Mouse (Mus musculus) spleen, postnatal 10 days (tissue): ENCODE results near the gene Map3k10.
"Not testable (repeated sequence)": the region's sequence is repeated elsewhere in the genome, so short reads cannot be mapped to it uniquely, and the experiment has no call there.

ENCODE experiments used
- DNase-seq, 2 experiments: peaks; one replicate each; pipeline ENCODE4 v3.0.0; 2021 to 2022; ENCODE audit warnings: low spot score in 2 of 2

Gene Map3k10

DNA sequence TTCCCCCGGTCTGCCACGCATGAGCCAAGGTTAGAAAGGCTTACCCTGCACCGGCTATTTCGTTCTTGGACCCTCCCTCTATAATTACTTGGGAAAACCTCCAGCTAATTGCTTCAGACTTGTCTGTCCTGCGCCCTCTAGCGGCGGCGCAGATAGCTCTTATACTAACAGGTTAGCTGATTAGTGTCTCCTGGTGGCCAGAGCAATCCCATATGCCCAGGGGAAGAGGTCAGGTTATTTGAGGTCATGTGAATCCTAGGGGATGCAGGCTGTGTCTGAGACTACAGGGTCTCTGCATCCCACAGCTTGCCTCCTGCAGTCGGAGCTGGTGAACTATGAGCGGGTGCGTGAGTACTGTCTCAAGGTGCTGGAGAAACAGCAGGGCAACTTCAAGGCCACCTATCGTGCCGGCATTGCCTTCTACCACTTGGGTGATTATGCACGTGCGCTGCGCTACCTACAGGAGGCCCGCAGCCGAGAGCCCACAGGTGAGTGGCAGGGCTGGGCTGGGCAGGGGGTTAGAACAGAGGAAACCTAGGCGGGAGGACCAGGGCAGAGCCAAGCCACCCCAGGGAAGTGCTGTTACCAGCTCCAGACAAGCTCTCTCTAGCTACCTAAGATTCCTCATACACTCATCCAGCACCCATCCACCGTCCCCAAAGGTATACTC is 19.7 kb downstream of the Map3k10 start:
- peak in 1 of 2 experiments; percentile 60 for DNase-seq

DNA sequence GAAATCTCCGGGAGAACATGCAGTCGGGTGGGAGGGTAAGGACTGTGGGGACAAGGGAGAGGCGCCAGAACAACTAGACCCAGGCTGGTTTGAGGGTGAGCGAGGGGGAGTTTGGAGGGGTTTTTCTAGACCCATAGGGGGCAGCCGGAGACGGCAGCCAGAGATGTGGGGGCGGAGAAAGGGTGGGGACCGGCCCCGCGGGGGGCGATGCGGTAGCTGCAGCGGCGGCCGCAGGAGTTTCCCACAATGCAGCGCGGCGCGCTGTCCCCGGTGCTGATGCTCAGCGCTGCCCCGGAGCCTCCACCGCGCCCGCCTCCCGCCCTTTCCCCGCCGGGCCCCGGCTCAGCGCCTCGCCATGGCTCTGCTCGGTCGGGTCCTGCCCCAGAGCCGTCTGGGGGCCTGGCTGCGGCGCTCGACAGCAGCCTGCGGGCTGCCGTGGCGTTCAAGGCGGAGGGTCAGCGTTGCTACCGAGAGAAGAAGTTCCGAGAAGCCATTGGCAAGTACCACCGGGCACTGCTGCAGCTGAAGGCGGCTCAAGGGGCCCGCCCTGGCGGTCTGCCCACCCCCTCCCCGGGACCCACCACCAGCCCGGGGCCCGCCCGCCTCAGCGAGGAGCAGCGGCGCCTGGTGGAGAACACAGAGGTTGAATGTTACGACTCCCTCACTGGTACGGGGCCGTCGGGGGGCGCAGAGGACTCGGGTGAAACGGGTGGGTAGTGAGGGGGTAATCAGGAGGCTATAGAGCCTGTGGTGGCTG is 20.5 kb downstream of the Map3k10 start, which contains the start of gene Ttc9b:
Ttc9b (plus strand) TSS at position 235 of the 757 bp plus-strand sequence.
- peak in 1 of 2 experiments; percentile 59 for DNase-seq

- DNase-seq: peak; percentile 47 to 78
These were observed 23.4 kb downstream of the Map3k10 start for GRCm38 (mm10) chr7:27650949-27651348.

- DNase-seq: no peak
These were observed 24.7 kb downstream of the Map3k10 start for GRCm38 (mm10) chr7:27649723-27650122.

GRCm38 (mm10) chr7:27647281-27648002 is 27.0 kb downstream of the Map3k10 start:
- no peak for DNase-seq

DNA sequence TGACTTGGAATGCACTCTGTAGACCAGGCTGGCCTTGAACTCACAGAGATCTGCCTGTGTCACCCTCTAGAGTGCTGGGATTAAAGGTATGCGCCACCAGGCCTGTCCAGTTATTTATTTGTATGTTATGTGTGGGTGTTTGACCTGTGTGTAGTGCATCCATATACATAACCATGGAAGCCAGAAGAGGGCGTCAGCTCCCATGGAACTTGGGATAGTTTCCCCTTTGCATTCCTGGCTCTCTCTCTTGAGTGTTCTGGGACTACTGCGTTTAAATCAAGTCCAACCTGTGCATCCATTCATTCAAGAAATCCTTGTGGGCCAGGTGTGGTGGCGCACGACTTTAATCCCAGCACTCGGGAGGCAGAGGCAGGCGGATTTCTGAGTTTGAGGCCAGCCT is 27.9 kb downstream of the Map3k10 start:
- DNase-seq: no peak

GRCm38 (mm10) chr7:27644471-27644870 is 29.9 kb downstream of the Map3k10 start:
- no peak for DNase-seq

GRCm38 (mm10) chr7:27635094-27635493 is 39.3 kb downstream of the Map3k10 start:
- not testable (repeated sequence) for DNase-seq

GRCm38 (mm10) chr7:27634691-27635090 is 39.7 kb downstream of the Map3k10 start:
- DNase-seq: no peak

DNA sequence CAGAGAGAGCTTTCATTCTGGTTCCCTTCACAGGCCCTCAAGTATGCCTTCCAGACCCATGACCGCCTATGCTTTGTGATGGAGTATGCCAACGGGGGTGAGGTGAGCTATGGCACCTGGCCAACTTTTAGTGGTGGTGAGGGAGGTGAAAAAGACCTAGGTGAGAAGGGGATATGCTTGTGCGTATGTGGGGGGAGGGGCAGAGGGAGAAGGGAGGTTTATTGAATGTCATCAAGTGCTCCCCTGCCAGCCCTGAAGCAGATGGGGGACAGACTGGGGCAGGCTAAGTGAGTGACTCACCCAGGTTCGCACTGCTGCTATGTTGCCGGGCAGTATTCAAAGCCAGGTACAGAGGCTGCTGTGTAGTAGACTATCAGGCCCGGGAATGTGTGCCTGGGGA is 41.2 kb downstream of the Map3k10 start:
- no peak for DNase-seq

DNA sequence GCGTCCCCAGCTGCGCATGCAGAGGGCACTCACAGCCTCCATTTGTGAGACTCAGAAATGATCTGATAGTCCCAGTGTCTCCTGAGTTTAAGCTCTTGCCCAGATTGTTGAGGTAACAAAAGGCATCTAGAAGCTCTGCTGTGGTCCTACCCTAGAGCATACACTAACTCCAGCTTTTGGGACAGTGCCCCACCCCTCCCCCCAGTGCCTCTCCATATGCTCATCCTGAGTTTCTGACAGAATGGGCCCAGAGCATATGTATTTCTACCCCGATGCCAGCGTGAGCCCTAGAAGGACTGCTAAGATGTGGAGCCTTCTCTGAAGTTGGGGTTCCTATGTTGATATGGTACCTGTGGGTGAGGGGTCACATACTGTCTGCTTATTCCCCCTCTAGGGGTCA is 43.0 kb downstream of the Map3k10 start:
- DNase-seq: no peak

GRCm38 (mm10) chr7:27628816-27629215 is 45.6 kb downstream of the Map3k10 start:
- DNase-seq: not testable (repeated sequence)

GRCm38 (mm10) chr7:27628190-27628589 is 46.2 kb downstream of the Map3k10 start:
- DNase-seq: no peak

DNA sequence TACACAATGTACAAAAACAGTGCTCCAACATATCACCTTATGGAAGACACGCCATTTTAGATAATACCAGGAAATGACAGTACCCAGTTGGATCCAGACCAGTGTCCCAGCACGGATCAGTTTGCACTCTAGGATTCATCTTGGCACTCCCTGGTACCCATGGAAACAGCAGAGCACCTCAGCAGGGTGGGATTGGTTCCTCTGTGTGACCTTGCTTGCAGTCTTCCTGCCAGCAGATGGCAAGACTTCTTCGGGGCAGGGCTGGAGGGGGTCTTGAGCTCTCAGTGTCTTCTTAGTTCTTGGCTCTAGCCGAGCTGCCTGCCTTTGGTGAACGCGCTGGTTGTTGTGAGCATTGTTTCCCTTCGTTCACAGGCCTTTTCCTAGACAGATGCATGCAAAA is 46.7 kb downstream of the Map3k10 start:
- DNase-seq: no peak

DNA sequence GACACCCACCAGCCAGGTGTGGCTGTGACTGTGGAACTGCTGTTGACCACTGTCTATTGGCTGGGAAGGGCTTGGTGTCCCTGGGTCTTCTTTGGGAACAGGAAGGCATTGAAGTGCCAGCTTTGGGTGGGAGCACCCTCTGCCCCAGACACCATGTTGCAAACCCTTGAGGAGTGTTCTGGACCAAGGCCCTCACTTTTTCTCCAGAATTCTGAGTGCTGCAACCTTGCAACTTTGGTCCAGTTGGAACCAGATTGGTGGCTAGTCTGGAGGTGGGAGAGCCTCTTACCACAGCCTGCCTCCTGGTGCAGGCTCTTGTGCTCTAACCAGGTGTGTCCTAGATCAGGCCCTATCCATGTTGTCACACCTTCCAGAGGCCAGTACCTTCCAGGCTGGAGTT is 49.4 kb downstream of the Map3k10 start:
- no peak for DNase-seq

DNA sequence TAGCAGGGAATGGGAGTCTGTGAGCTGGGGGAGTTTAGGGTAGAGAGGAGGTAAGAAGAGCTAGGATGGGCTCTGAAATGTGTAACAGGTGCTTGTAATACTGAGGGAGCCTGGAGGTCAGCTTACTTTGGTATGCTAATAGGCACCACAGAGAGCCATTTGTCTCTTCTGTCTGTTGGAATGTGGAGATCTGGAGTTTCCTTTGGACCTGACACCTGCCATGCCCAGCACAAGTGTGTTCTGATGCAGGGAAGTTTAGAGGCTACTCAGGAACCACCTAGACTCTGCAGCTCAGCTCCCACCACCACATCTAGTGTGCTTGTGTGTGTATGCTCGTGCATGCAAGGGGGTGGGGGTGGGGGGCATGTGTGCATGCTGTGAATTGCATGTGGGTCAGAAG is 52.2 kb downstream of the Map3k10 start:
- DNase-seq: no peak

- no peak for DNase-seq
These were observed 53.4 kb downstream of the Map3k10 start for GRCm38 (mm10) chr7:27621028-27621427.

DNA sequence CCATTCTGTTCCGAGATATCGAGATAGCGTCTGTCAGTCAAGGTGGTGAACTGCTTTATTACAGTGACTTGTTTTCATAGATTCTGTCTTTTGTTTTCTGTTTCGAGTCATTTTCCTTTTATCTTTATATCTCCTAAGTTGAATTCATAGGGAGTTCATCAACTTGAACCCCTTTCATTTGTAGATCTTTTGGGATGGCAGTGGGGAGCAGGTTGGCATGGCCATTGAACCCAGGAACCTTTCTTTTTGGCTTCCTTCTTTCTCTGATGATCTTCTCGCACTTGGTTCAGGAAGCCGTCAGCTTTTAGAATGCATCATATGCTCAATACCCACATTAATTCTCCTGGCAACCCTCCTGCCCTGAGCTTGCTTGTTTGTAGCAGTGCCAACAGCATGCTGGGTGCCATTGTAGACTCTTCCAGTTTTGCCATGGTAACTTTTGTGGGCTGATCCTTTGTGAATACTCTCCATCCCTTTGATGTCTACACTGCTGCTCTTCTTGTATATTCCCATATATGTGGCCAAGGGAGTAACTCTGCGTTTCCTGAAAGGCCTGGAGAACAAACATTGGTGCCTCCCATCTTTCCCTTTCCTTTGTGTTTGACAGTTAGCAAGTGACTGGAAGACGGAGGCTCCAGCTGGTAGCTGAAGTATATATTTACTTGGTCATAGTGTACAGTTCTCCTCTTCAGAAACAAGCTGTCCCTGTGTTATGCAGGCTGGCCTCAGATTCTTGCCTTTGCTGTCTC is 60.5 kb downstream of the Map3k10 start:
- no peak for DNase-seq

DNA sequence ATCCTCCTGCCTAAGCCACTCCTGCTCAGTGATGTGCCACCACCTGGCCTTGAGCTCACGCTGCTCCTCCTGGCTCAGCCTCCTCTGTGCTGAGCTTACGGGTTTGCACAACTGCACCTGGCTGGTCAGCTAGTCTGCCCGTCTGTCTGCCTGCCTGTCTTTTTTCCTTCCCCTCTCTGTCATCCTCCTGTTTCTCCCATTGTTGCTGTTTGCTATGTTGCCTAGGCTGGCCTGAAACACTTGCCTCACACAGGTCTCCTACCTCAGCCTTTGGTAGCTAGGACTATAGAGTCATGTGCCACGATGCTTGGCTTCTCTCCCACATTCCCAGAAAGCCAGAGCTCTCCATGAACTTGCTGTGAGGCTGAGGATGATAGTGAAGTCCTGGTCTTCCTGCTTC is 61.5 kb downstream of the Map3k10 start:
- no peak for DNase-seq

DNA sequence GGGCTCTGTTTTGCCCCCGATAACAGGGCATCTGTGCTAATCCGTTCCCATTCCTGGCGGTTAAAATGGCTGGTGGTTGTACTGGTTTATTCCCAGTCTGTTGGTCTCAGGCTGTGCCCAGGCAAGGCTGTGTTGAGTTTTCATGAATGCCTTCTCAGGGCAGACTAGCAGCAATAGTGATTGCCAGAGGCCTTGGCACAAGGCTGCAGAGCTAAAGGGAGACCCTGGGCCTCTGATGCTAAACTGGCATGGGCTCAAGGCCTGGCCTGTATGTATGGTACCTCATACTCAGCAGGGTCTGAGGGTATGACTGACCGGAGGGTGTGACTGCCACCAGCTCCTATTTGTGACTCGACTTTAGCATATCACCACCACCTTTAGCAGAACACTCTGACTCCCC is 63.5 kb downstream of the Map3k10 start:
- no peak for DNase-seq

- no peak for DNase-seq
These were observed 64.0 kb downstream of the Map3k10 start for GRCm38 (mm10) chr7:27610370-27610769.

GRCm38 (mm10) chr7:27609688-27610087 is 64.7 kb downstream of the Map3k10 start:
- DNase-seq: no peak
